Comparison of ENCODE assay signal across 9 mouse cellular contexts in genomic region chr2:75224443-75224842, GRCm38 (mm10).
DNase-seq lines count a peak whose midpoint lies in the region; ATAC-seq and TF ChIP-seq lines count a peak whose summit lies in the region.
"Had no signal": no experiment of that assay in that cellular context is flagged by ENCODE, and none has a peak within 500 bp of the region (broad histone marks: within the 10 kb centered on the region; RNA-seq: fewer than 3 reads in every experiment).

No protein-coding gene starts in this region.

- no peaks in the 10 kb centered on the region for H3K27me3 ChIP-seq in heart, embryonic 10.5 days (ENCODE audit: insufficient read depth, poor library complexity, severe bottlenecking)
- no peaks in the 10 kb centered on the region for H3K27me3 ChIP-seq in hindbrain, embryonic 16.5 days (replicated peaks; ENCODE audit: control insufficient read depth, insufficient read depth, low read length)
- no peaks in the 10 kb centered on the region for H3K27me3 ChIP-seq in lung, embryonic 14.5 days (ENCODE audit: insufficient read depth, low read length)
- H3K27me3 ChIP-seq: liver, embryonic 13.5 days had no signal

- ATAC-seq in hindbrain, embryonic 16.5 days = peak; percentile 73; the same call in 1 of the 2 replicates
- peak; percentile 47; the same call in 1 of the 2 replicates for ATAC-seq in lung, embryonic 14.5 days (ENCODE audit: insufficient read depth)

- no peak overlapping the region for H3K27ac ChIP-seq in heart, embryonic 10.5 days
- no peak overlapping the region for H3K27ac ChIP-seq in hindbrain, embryonic 16.5 days (ENCODE audit: low read depth, low read length)
- no peak overlapping the region for H3K27ac ChIP-seq in lung, embryonic 14.5 days (ENCODE audit: low read depth)
- H3K27ac ChIP-seq in left cerebral cortex, adult 2 months = no peak overlapping the region
- H3K27ac ChIP-seq: liver, embryonic 13.5 days had no signal

- no peak for TF ChIP-seq CTCF in lung, embryonic 14.5 days (IDR thresholded peaks at IDR 0.05; ENCODE audit: low read depth)
- TF ChIP-seq CTCF in left cerebral cortex, adult 2 months (IDR thresholded peaks at IDR 0.05) = no peak

- DNase-seq in heart, adult 18-20 months = peak; percentile 92
- DNase-seq in heart, embryonic 10.5 days (ENCODE audit: low spot score) = no peak
- DNase-seq in adipocyte (ENCODE audit: low spot score) = peak; percentile 96
- peak; percentile 85 for DNase-seq in fibroblast of lung, adult 2 months (ENCODE audit: low read depth)
- DNase-seq in lung, embryonic 14.5 days = peak; percentile 59
- no peak for DNase-seq in thymus, postnatal 10 days (ENCODE audit: low spot score in 2 of 2)
- DNase-seq in left cerebral cortex, adult 2 months (ENCODE audit: extremely low spot score in 1 of 2, low spot score in 2 of 2) = no peak
- DNase-seq: liver, embryonic 13.5 days had no signal

- no peaks in the 10 kb centered on the region for H3K9me3 ChIP-seq in heart, embryonic 10.5 days
- H3K9me3 ChIP-seq in hindbrain, embryonic 16.5 days (ENCODE audit: control insufficient read depth, low read length) = no peaks in the 10 kb centered on the region
- H3K9me3 ChIP-seq in lung, embryonic 14.5 days (ENCODE audit: low read depth, low read length) = no peaks in the 10 kb centered on the region
- H3K9me3 ChIP-seq: liver, embryonic 13.5 days had no signal

- intact Hi-C loops in left cerebral cortex, adult 2 months (cut with DNase I) = no loop called here

- no peak overlapping the region for H3K4me2 ChIP-seq in hindbrain, embryonic 16.5 days (ENCODE audit: low read length)
- H3K4me2 ChIP-seq in lung, embryonic 14.5 days = no peak overlapping the region
- H3K4me2 ChIP-seq: liver, embryonic 13.5 days had no signal

- no peak overlapping the region for H3K9ac ChIP-seq in hindbrain, embryonic 16.5 days (ENCODE audit: low read depth, low read length)
- no peak overlapping the region for H3K9ac ChIP-seq in lung, embryonic 14.5 days
- H3K9ac ChIP-seq: liver, embryonic 13.5 days had no signal

- no peak overlapping the region for H3K4me3 ChIP-seq in heart, embryonic 10.5 days
- no peak overlapping the region for H3K4me3 ChIP-seq in hindbrain, embryonic 16.5 days (ENCODE audit: low read length)
- H3K4me3 ChIP-seq in lung, embryonic 14.5 days (ENCODE audit: low read depth, low read length) = no peak overlapping the region
- no peak overlapping the region for H3K4me3 ChIP-seq in left cerebral cortex, adult 2 months
- H3K4me3 ChIP-seq: liver, embryonic 13.5 days had no signal

- no peaks in the 10 kb centered on the region for H3K4me1 ChIP-seq in heart, embryonic 10.5 days
- peaks cover 4% of the 10 kb centered on the region; the same call in 1 of the 2 replicates for H3K4me1 ChIP-seq in hindbrain, embryonic 16.5 days (ENCODE audit: control insufficient read depth, insufficient read depth, low read depth, low read length)
- peaks cover 8% of the 10 kb centered on the region; the same call in 1 of the 2 replicates for H3K4me1 ChIP-seq in lung, embryonic 14.5 days (ENCODE audit: insufficient read depth)
- H3K4me1 ChIP-seq: liver, embryonic 13.5 days had no signal

- no peaks in the 10 kb centered on the region for H3K36me3 ChIP-seq in heart, embryonic 10.5 days
- H3K36me3 ChIP-seq in hindbrain, embryonic 16.5 days (ENCODE audit: control insufficient read depth, insufficient read depth, low read length) = no peaks in the 10 kb centered on the region
- H3K36me3 ChIP-seq in lung, embryonic 14.5 days (ENCODE audit: insufficient read depth) = no peaks in the 10 kb centered on the region
- H3K36me3 ChIP-seq: liver, embryonic 13.5 days had no signal

- 63% methylated on average over 5 of the region's 5 CpGs for WGBS in heart, embryonic 10.5 days
- WGBS in hindbrain, embryonic 16.5 days = 32% methylated on average over 5 of the region's 5 CpGs
- 41% methylated on average over 5 of the region's 5 CpGs for WGBS in lung, embryonic 14.5 days

Comparison
In these comparisons a context has a peak if more than half of its experiments do, and no peak if none do; other contexts are left out.
1. DNase-seq: peak in heart, adult 18-20 months (2 of 2), adipocyte (single experiment), fibroblast of lung, adult 2 months (single experiment) and lung, embryonic 14.5 days (single experiment); none in heart, embryonic 10.5 days (single experiment), thymus, postnatal 10 days (0 of 2) and left cerebral cortex, adult 2 months (0 of 2).